Mouse (Mus musculus) granulocyte monocyte progenitor cell, adult 5-6 weeks (primary cell): ENCODE measurements around the gene Rnh1. TPM values are rescaled to one million over a fixed set of nuclear protein-coding genes. Genes with fewer than 3 reads are reported as not detected.

Experiments used
- ATAC-seq: replicated peaks from 2 replicates; pipeline ENCODE4 v1.8.0; 2016; ENCODE audit warnings: mild to moderate bottlenecking, moderate TSS enrichment, inconsistent platforms; ENCODE audit not compliant: poor library complexity, severe bottlenecking
- total RNA-seq, 2 experiments: library from RNA; stranded (forward) in 1 of 2; stranded (reverse) in 1 of 2; fragments of 200-712, 200-1000 nt in 1 of 2; fragments of >200 nt in 1 of 2; fragmentation: Nextera tagmentation in 1 of 2; gene quantifications; 2 replicates each; pipeline ENCODE4 v1.2.3; 2014 to 2017

The Rnh1 gene
- total RNA-seq, 2 experiments from 2014 or later, result 45.2 to 109 TPM

DNA sequence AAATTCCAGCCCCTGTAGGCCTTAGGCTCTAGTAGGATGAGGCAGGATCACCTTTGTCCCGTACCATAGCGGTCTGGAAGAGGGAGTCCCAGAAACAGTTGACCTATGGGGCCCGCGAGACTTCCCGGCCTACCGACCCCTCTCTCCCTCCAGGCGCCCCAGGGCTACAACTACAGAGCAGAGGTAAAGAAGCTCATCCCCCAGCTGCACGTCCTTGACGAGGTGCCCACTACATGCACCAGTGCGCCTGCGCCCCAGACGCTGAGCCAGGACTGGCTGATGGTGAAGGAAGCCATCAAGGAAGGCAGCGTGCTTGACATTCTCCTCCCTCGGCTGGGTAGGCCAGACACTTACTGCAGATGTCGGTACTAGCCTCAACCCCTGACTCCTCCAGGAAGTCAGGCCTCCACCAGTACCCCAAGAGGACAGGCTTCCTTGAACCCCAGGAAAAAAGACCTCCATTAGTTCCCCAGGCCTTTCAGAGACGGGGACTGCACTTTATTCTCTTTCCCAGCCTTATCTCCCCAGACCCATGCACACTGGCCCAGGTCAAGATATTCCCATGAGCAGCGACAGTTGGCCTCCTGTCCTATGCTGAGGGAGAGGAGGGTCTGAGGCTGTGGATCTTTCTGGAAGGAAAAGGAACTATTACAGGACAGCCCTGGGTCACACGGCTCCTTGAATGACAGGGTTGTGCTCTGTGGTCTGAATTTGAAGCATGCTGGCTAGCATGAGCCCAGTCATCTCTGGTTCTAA, 33.7 kb upstream of the Rnh1 start:
- no peak for ATAC-seq

DNA sequence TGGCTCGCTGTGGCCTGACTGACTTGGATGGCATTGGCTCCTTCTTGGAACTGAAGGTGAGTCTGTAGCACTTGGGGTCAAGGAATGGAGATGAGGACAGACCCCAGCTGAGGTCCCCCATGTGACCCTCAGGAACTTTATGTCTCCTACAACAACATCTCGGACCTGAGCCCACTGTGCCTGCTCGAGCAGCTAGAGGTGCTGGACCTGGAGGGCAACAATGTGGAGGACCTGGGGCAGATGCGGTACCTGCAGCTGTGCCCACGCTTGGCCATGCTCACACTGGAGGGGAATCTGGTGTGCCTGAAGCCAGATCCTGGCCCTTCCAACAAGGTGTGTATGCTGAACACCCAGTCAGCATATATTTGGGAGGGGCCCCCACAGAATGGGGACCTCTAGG, 32.8 kb upstream of the Rnh1 start:
- no peak for ATAC-seq

DNA sequence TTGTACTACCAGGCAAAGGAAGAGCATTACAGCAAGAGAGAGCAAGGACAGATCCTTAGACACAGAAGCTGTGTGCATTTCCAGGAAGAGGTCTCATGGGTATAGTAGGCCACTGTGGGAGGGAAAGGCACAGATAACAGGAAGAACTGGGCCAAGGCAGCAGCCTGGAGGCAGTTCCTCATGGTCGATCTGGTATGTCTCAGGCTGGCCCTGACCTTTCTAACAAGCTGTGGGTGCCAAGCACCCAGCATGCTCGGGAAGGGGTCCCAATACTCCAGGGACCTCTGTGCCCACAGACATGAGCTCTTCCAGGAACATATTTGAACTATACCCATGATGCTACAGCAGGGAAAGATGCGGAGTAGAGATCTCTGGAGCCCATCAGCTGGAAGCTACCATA, 31.9 kb upstream of the Rnh1 start:
- no peak for ATAC-seq

DNA sequence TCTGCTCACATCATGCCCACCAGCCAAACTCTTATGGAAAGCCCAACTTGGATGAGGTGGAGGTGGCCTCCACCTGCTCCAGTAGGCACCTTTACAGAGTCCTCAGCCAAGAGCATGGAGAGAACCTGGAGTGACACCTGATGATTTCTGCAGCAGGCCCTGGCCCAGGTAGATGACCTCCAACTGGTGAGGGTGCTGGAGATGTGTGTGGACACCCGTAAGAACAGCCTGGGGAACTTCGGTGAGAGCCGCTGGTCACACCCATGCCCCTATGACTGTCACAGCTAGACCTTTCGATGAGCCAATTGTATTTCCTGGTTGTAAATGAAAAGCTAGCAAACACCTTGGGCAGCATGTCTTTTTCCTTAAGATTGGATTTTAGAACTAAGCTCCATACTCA, 25.5 kb upstream of the Rnh1 start:
- ATAC-seq, result no peak

DNA sequence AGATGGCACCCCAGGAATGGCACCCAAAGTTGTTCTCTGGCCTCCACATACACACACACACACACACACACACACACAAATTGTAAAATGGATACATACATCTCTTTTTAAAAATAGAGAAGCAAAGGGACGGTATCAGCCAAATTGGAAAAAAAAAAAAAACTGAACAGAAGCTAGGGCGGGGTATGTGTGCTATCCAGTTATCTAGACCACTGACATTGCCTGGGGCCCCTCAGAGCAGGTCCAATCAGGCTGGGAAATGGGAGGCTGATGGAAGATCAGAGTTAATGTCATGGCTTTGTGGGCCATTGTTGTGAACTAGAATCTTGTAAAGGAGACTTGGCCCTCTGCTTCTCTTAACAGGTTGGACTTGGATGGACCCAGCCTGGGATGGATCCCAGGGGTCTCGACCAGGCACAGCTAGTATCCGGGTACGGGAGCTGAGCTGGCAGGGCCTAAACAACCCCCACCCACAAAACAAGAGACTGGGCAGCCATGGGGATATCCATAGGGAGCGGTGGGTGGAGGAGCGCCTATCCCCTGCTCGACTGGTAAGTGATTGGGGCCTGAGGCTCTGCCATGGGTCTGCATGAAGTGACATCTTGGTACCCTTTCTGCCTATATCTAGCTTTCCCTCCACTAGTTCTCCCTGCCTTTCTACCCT, 24.1 kb upstream of the Rnh1 start:
- no peak for ATAC-seq

DNA sequence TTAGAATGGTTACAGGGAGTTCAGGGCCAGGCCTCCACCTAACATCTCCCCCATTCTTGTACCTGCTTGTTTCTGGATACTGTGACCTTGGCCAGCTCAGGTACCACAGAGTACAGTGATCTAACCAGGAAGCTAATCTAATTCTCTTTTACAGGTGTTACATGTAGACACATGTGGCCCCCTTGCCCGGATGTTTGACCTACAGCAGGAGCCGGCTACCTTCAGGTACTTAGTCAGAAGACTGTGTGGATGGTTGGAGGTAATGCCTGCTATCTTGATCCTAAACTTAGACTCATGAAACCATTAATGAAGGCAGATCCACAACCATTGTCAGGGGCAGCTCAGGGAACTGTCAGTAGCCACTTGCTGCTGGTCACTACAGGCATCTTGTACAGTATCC, 23.1 kb upstream of the Rnh1 start:
- ATAC-seq, result no peak

DNA sequence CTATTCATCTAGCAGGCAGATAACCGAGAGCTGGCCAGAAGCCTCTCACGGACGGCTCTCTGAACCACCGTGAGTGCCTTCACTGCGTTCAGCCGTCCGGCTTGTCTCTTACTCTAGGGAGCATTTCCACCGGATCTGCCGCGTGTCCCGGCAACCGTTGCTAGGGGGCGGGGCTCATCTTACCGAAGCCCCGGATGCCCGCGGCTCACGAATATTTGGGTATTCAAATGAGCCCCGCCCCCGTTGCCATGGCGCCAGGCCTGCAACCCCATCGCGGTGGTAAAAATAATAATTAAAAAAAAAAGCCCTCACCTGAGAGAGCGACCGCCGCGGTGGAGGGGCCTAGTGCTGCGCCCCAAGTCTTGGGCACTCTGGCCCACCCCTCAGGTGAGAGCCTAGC, 22.2 kb upstream of the Rnh1 start:
- ATAC-seq, result peak; percentile 65

DNA sequence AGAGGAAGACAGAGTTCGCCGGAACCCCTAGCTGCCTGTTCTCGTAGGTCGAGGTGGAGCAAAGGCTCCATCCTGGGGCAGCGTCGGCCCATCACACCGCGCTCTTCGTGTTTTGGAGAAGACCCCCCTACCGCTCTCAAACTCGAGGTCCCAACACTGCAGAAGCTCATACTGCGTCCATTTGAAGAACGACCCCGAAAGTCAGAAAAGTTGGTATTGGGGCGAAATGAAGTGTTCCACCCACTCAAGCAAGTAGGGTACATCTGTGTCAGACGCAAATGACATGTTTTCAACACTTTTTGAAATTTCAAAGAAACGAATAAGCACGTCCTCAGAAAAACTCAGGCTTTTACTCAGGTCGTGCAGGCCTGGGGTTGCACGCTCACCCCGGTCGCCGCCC, 21.8 kb upstream of the Rnh1 start:
- peak; percentile 42 for ATAC-seq

DNA sequence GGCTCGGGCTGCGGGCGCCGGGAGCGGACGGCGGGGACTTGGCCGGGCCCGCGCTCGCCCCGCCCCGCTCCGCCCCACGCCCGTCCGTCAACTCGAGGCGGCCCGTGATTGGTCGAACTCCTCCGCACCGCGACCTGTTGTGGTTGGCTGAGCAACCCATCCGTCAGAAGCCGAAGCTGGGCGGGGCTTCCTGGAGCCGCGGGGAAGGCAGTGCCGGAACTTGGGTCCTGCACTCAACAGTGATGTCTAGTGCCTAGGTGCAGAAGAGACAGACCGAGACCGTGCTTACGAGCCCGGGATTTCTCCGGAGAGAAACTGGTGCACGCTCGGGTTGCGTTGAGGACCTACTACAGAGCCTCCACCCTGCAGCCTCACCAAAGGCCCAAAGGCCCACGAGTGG, 21.3 kb upstream of the Rnh1 start, which contains the start of the genes Hras and Lrrc56:
Hras (minus strand) TSS at position 58 of the 400 bp plus-strand sequence.
Lrrc56 (plus strand) TSS at position 210 of the 400 bp plus-strand sequence.
- peak; percentile 89 for ATAC-seq

DNA sequence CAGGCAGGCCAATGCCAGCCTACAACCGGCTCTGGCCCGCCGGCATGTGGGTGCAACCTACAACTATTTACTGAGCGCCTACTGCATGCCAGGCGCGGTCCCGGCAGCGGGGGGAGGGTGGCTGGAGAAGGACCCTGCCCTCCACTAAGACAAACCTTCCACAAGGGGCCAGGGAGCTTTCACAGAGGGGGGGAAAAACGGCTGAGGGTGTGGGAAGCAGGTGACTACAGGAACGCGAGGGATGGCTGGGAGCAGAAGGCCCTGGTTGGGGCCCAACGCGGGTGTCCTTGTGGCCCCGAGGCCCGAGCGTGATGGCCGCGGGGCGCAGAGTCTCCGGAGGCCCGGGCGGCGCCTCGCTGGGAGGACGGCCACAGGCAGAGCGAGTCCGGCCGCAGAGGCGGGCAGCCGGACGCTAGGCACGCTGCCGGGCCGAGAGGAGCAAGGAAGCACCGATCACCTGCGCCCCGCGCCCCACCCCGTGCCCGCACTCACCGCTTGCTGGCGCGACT, 20.7 kb upstream of the Rnh1 start:
- peak; percentile 4; the same call in 1 of the 2 replicates for ATAC-seq

DNA sequence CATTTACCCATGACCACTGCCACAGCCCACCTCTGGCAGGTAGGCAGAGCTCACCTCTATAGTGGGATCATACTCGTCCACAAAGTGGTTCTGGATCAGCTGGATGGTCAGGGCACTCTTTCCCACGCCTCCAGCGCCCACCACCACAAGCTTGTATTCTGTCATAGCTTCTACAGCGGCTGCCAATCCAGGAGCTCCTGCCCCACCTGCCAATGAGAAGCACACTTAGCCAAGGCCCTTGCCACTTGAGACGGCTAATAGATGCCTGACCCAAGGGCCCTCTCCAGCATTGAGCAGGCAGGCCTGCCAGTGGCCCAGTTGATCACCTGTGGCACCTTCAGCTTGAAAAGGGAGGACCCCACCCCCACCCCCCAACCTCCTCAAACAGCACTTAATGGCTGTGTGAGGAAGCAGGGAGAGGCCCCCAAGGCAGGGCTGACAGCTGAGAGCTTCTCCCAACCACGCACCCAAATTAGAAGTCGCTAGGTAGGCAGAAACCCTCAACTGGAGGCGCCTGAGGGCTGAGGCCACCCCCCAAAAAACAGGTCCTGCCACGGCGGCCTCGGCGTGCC, 20.2 kb upstream of the Rnh1 start:
- no peak for ATAC-seq

DNA sequence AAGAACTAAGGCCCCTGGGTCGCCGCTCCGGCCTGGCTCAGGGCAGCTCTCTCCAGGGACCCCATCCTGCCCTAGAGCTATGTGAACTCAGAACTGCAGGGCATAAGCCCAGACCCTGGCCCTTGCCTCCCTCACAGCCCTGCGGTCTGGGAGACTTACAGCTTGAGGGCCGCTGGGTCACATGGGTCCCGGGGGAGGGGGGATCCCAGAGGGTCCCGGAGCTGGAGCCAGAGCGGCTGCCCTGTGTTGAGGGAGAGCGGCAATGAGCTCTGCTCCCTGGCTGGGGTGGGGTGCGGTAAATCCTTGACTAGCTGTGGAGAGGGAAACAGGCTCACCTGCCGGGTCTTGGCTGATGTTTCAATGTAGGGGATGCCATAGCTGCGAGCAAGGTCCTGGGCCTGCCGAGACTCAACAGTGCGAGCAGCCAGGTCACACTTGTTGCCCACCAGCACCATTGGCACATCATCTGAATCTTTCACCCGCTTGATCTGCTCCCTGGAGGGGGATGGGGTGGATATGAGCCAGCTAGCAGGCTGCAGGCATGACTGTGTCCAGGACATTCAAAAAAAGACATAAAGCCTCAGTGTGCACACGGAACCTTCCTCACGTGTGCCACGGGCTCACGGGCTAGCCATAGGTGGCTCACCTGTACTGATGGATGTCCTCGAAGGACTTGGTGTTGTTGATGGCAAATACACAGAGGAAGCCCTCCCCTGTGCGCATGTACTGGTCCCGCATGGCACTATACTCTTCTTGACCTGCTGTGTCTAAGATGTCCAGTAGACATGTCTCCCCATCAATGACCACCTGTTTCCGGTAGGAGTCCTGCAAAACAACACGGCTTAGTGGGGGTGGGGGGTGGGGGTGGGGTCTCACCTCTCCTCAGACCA, 19.4 kb upstream of the Rnh1 start:
- no peak for ATAC-seq

DNA sequence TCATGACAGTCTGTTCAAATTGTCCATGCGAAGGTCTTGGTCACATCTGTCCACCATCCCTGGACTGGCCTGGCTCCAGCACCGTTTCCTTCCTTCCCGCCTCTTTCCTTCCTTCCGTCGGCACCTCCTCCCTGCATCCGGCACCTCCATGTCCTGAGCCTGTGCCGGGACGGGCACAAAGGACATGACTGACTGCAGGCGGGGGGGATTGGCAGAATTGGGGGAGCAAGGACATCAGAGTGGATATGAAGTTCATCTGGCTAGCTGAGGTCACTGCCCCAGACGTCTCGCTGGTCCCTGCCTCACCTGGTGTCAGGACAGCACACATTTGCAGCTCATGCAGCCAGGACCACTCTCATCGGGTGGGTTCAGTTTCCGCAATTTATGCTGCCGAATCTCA, 18.4 kb upstream of the Rnh1 start:
- no peak for ATAC-seq

DNA sequence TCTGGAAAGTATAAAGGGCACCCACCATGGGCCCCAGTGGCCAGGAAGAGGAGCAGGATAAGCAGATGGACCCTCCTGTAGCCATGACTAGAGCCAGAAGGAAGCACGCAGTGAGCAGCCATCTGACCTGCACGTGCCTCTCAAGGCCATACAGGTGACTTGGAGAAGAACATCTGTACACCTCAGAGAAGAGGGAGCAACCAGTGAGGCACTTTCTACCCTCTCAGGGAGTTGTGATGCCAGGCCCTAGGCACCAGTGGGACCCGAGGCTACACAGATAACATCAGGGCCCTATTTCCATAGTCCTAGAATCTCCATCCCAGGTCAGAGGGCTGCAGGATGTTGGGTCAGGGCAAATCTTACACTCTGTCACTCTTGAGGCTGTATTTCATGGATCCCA, 17.6 kb upstream of the Rnh1 start:
- no peak for ATAC-seq

DNA sequence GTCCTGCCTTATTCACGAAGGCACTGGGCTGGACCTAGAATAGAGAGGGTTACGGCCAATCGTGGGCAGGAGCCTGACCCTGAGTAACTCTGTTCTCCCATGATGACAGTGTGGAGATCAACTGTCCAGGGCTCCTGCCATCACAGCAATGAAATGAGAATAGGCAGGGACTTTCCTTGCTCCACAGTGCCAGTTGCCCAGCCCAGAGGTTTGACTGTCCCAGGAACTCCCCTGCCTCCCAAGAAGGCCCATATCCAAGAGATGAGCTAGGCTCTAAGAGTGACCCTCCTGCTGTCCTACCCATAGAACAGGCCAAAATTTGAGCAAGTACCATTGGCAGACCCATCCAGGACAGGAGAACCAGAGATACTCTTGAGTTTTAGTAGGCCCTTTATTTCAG, 16.1 kb upstream of the Rnh1 start:
- ATAC-seq, result no peak

DNA sequence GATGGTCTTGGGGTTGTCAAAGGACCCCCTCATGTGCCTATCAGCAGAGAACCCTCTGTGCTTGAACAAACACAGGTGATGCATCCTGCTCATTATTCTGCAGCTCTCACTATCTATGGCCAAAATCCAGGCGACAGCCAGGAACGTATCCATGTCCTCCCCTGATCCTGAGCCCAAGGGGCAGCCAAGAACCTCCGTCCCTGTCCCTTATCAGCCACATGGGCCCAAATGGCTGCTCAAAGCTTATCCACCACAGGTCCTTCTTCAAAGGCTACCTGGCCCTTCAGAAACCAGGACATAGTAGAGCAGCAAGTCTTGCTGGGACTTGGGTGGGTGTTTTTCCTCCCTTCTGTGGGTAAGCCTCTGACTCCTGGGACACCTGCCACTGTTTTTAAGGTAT, 15.5 kb upstream of the Rnh1 start:
- ATAC-seq, result no peak

DNA sequence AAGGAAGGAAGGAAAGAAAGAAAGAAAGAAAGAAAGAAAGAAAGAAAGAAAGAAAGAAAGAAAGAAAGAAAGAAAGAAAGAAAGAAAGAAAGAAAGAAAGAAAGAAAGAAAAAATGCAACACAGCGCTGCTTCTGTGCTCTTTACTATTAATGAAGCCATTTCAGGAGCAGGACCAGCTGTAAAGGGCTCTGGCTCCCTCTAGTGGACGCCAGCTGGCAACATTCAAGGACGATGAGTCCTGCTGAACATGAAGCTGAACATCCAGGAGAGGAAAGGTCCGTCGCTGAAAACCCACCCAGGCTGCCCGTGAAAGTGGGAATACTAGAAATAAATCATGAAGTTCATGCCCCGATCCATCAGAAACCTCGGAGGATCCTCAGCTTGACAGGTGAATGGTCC, 3.5 kb upstream of the Rnh1 start:
- ATAC-seq, result peak; percentile 63

DNA sequence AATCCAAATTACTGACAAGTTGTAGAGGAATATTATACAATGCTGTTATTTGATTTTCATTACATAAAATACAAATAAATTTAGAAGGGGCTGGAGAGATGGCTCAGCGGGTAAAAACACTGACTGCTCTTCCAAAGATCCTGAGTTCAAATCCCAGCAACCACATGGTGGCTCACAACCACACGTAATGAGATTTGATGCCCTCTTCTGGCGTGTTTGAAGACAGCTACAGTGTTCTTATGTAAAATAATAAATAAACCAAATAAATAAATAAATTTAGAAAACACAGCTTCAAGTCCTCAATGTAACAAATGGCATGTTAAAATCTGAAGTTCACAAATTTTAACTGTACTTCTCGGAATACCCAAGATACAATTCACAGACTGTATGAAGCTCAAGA, 2.4 kb upstream of the Rnh1 start:
- no peak for ATAC-seq

DNA sequence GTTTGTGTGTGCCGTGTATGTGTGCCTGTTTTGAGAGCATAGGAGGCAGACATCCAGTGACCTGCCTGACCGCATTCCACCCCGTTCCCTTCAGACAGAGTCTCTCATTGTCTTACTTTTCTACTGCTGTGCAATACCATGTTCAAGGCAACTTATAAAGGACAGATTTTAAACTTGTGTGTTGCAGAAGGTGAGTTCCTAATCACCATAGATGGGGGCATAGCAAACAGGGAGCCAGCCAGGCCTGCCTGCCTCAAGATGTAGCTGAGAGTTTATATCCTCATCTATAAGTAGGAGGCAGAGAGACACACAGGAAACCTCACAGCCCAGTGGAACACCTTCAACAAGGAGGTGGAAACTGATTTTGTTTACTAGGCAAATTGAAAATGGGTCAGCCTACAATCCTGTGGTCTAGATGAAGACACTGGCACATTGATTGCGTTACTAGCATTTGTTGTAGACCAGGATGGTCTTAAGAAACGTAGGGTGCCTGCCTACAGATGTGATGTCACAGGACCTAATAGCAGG, 730 bp upstream of the Rnh1 start:
- ATAC-seq, result no peak

DNA sequence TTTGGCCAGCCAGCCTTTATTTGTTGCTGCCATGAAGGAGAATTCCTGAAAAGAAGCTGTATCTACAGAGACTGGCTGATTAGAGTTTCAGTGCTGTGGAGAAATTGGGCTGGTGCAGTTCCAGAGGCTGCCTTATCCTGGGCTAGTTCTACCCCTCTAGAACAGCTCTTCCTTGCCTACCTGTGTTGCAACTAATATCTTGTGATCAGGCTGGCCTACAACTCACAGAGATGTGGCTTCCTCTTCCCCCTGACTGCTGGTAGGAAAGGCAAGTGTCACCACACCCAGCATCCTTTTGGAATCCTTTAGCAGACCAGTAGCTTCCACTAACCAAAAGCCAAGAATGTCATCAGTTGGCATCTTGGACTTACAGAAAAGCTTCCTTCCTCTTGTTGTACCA, 2.8 kb downstream of the Rnh1 start:
- peak; percentile 53 for ATAC-seq
